Comparison of ENCODE assay signal across 8 mouse cellular contexts in genomic region chr9:7872044-7872774, GRCm38 (mm10). TPM values are rescaled to one million over a fixed set of nuclear protein-coding genes. Genes with fewer than 3 reads are reported as not detected.
DNase-seq lines count a peak whose midpoint lies in the region; ATAC-seq and TF ChIP-seq lines count a peak whose summit lies in the region.

No protein-coding gene starts in this region.

- WGBS in lung, postnatal 0 days, result 17% methylated on average over 21 of the region's 23 CpGs

- H3K27ac ChIP-seq in layer of hippocampus, adult 2 months, result peak overlapping the region; percentile 77
- peak overlapping the region; percentile 91 for H3K27ac ChIP-seq in lung, postnatal 0 days (ENCODE audit: low read length)

- no peak for TF ChIP-seq CTCF in layer of hippocampus, adult 2 months (conservative IDR thresholded peaks at IDR 0.05)
- TF ChIP-seq CTCF in lung, postnatal 0 days (IDR thresholded peaks at IDR 0.05), result no peak

- H3K4me1 ChIP-seq in lung, postnatal 0 days (ENCODE audit: insufficient read depth, low read depth, low read length), result peaks cover 13% of the 10 kb centered on the region

- H3K4me2 ChIP-seq in lung, postnatal 0 days (replicated peaks; ENCODE audit: low read depth, low read length), result peak overlapping the region; percentile 82

- no peaks in the 10 kb centered on the region for H3K36me3 ChIP-seq in lung, postnatal 0 days (ENCODE audit: insufficient read depth, low read length)

- ATAC-seq in lung, postnatal 0 days, result peak; percentile 4

- H3K4me3 ChIP-seq in layer of hippocampus, adult 2 months, result peak overlapping the region; percentile 67
- peak overlapping the region; percentile 57 for H3K4me3 ChIP-seq in lung, postnatal 0 days (ENCODE audit: low read depth, low read length)

- no peak for DNase-seq in layer of hippocampus, adult 2 months (ENCODE audit: low spot score in 2 of 2)
- DNase-seq in layer of hippocampus, postnatal 10 days (ENCODE audit: low spot score in 2 of 2), result no peak
- peak; percentile 55 for DNase-seq in adipocyte (ENCODE audit: low spot score)
- DNase-seq in forelimb bud, embryonic 11.5 days (ENCODE audit: low read depth, low spot score), result peak; percentile 26
- peak; percentile 50 for DNase-seq in lung, postnatal 0 days (ENCODE audit: low spot score)
- no peak for DNase-seq in frontal cortex, postnatal 25 days (ENCODE audit: low spot score in 2 of 2)
- DNase-seq in gastrocnemius, adult 18-20 months (ENCODE audit: low spot score), result no peak
- no peak for DNase-seq in cerebellum, adult 9-10 months

- H3K9ac ChIP-seq in lung, postnatal 0 days (replicated peaks; ENCODE audit: low read depth), result peak overlapping the region; percentile 63

- TF ChIP-seq EP300 in lung, postnatal 0 days (IDR thresholded peaks at IDR 0.05), result no peak

- no peaks in the 10 kb centered on the region for H3K27me3 ChIP-seq in lung, postnatal 0 days (replicated peaks; ENCODE audit: insufficient read depth, low read length)

- H3K9me3 ChIP-seq in lung, postnatal 0 days (ENCODE audit: low read length), result no peaks in the 10 kb centered on the region

RNA-seq across cellular contexts. Expression of gene Birc3, which starts 0.8 kb away (rescaled TPM):
- 1 to 10 TPM; 1.1 to 3.0 TPM for total RNA-seq in layer of hippocampus, adult 2 months (2021)
- 1 to 10 TPM; 1.3 to 3.0 TPM for total RNA-seq in layer of hippocampus, postnatal 10 days (2021)
- 23.2 and 31.4 TPM in 2 replicates for polyA plus RNA-seq in lung, postnatal 0 days (2015; fragmentation: Nextera tagmentation; extraction: Ambion mirVana)
- 10 to 100 TPM in 1 of 2 experiments, 1 to 10 TPM in 1; 7.4 to 10.3 TPM for total RNA-seq in gastrocnemius, adult 18-20 months (2021)

RNA-seq across cellular contexts. Expression of gene Birc2, which starts 35.3 kb away (rescaled TPM):
- total RNA-seq in layer of hippocampus, adult 2 months (2021), result 10 to 100 TPM; 32.7 to 37.6 TPM
- 10 to 100 TPM; 24.9 to 26.9 TPM for total RNA-seq in layer of hippocampus, postnatal 10 days (2021)
- 23.6 and 28.6 TPM in 2 replicates for polyA plus RNA-seq in lung, postnatal 0 days (2015; fragmentation: Nextera tagmentation; extraction: Ambion mirVana)
- 10 to 100 TPM; 17.5 to 21.1 TPM for total RNA-seq in gastrocnemius, adult 18-20 months (2021)

Comparison
In these comparisons a context has a peak if more than half of its experiments do, and no peak if none do; other contexts are left out.
1. DNase-seq: peak in adipocyte (single experiment), forelimb bud, embryonic 11.5 days (single experiment) and lung, postnatal 0 days (single experiment); none in layer of hippocampus, adult 2 months (0 of 2), layer of hippocampus, postnatal 10 days (0 of 2), frontal cortex, postnatal 25 days (0 of 2), gastrocnemius, adult 18-20 months (single experiment) and cerebellum, adult 9-10 months (single experiment).